Mouse (Mus musculus) ES-E14 (cell line): Measurements from ENCODE around the gene Rab33b. TPM values are rescaled to one million over a fixed set of nuclear protein-coding genes. Genes with fewer than 3 reads are reported as not detected.
A peak's percentile ranks its signal among the peaks of the same experiment; 100 is the strongest.

Source experiments
- DNase-seq: peaks from one replicate; pipeline ENCODE4 v3.0.0-alpha.2; 2013; ENCODE audit warnings: low read depth, low spot score
- H3K27ac ChIP-seq: 2 replicates; pipeline ENCODE4 v1.5.1; 2012; ENCODE audit warnings: low read depth, mild to moderate bottlenecking, low read length, moderate library complexity, mixed read lengths; ENCODE audit not compliant: poor library complexity, insufficient read depth, severe bottlenecking
- H3K36me3 ChIP-seq: 2 replicates; pipeline ENCODE4 v1.6.1; 2012; ENCODE audit warnings: mild to moderate bottlenecking, low read length, moderate library complexity, mixed read lengths; ENCODE audit not compliant: control insufficient read depth, poor library complexity, insufficient read depth, severe bottlenecking
- H3K4me1 ChIP-seq, 2 experiments: fragments of 150-350 bp in 1 of 2; sonication (generic) in 1 of 2; 2 replicates each; pipeline ENCODE4 v1.6.1; 2012; ENCODE audit warnings: low read length in 2 of 2, mild to moderate bottlenecking in 1 of 2, mixed read lengths in 1 of 2; ENCODE audit not compliant: control insufficient read depth in 2 of 2, insufficient read depth in 2 of 2, poor library complexity in 1 of 2
- H3K4me3 ChIP-seq, 2 experiments: fragments of 150-350 bp in 1 of 2; sonication (generic) in 1 of 2; 2 replicates each; pipeline ENCODE4 v1.5.1; 2012; ENCODE audit warnings: low read length in 2 of 2, low read depth in 1 of 2, mild to moderate bottlenecking in 1 of 2, mixed read lengths in 1 of 2; ENCODE audit not compliant: insufficient read depth in 1 of 2, poor library complexity in 1 of 2, severe bottlenecking in 1 of 2
- H3K9ac ChIP-seq: 2 replicates; pipeline ENCODE4 v1.6.1; 2012; ENCODE audit warnings: low read depth, mild to moderate bottlenecking, low read length, mixed read lengths; ENCODE audit not compliant: poor library complexity, insufficient read depth, severe bottlenecking
- H3K9me3 ChIP-seq: fragments of 150-350 bp; sonication (generic); 2 replicates; pipeline ENCODE4 v1.6.1; 2012; ENCODE audit warnings: low read depth, mild to moderate bottlenecking, low read length; ENCODE audit not compliant: control insufficient read depth, insufficient read depth
- CHD2 ChIP-seq: IDR thresholded peaks from 2 replicates; pipeline ENCODE4 v1.6.1; 2014; ENCODE audit warnings: mild to moderate bottlenecking, low read depth, low read length, inconsistent platforms
- HCFC1 ChIP-seq: IDR thresholded peaks from 2 replicates; pipeline ENCODE4 v1.6.1; 2012; ENCODE audit warnings: low read length, inconsistent platforms, borderline replicate concordance; ENCODE audit not compliant: insufficient read depth
- MAFK ChIP-seq: IDR thresholded peaks from 2 replicates; pipeline ENCODE4 v1.6.1; 2014; ENCODE audit warnings: mild to moderate bottlenecking, low read depth, low read length, inconsistent platforms; ENCODE audit not compliant: insufficient read depth
- ZC3H11A ChIP-seq: IDR thresholded peaks from 2 replicates; pipeline ENCODE4 v1.6.1; 2012; ENCODE audit warnings: low read depth, mild to moderate bottlenecking, inconsistent platforms, low read length, borderline replicate concordance
- ZNF384 ChIP-seq: IDR thresholded peaks from 2 replicates; pipeline ENCODE4 v1.6.1; 2012; ENCODE audit warnings: low read depth, low read length, inconsistent platforms
- in situ Hi-C, 2 experiments: fragments of 600-800 bp; cut with MboI; formaldehyde crosslinking; loops; one replicate each; pipeline ENCODE4 v1.15.1; 2025; ENCODE audit warnings: low sequenced_read_pairs in 2 of 2, inconsistent platforms in 1 of 2; ENCODE audit not compliant: unreplicated experiment in 2 of 2
- total RNA-seq: library from RNA; depleted of rRNA; stranded (reverse); fragments of 300-350 nt; gene quantifications from 2 replicates; pipeline ENCODE4 v1.2.3, GENCODE M21; 2012

Rab33b gene
- total RNA-seq, 1 experiment = 7.5 TPM

DNA sequence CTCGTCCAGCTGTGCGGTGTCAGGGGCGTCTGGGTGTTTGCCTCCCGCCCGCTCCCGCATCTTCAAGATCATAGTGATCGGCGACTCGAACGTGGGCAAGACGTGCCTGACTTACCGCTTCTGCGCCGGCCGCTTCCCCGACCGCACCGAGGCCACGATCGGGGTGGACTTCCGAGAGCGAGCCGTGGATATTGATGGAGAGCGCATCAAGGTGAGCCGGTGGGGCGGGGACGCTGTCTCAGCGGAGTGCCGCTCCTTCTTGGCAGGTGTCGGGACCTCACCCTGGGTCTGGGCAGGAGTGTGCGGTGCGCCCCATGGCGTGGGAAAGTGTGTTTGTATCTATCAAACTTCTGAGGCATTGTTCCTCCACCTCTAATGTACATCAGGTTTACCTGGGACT is 650 bp downstream of the Rab33b start:
- Histone ChIP-seq H3K27ac (peak overlapping the region; percentile 11; the same call in 1 of the 2 replicates), H3K36me3 (no peaks in the 10 kb centered on the region), H3K4me1 (no peaks in the 10 kb centered on the region), H3K4me3 (peak overlapping the region; percentile 81 to 82), H3K9me3 (no peaks in the 10 kb centered on the region), H3K9ac (peak overlapping the region; percentile 83)
- no peak for DNase-seq
- TF ChIP-seq ZC3H11A (0 out of 2 replicates have a peak, but pooled peaks have one; percentile 11), MAFK (no peak)
- in situ Hi-C loops = loop anchor here in 1 of 2 experiments (25.0 kb wide), 1 partner anchor 753 kb away; no protein-coding TSS in a partner anchor

DNA sequence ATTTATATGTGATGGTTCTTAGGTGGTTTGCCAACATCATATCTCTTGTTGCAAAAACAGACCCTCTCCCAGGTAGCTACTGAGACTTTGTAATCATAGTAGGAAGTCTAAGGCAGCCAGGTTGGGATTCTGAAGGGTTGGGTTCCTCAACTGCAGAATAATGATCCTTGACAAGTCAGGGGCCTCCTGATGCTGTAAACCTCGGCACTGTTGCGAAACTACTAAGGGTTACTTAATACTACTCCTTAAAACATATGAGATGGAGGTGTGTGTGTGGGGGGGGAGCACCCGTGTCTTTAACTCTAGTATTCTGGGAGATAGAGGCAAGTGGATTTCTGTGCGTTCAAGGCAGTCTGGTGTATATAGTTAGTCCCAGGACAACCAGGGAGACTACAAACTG is 1.6 kb downstream of the Rab33b start:
- H3K36me3 ChIP-seq = no peaks in the 10 kb centered on the region
- H3K4me1 ChIP-seq = no peaks in the 10 kb centered on the region
- no peak overlapping the region for H3K27ac ChIP-seq
- H3K9me3 ChIP-seq = no peaks in the 10 kb centered on the region
- TF ChIP-seq ZNF384 = no peak
- no peak for TF ChIP-seq MAFK
- TF ChIP-seq HCFC1 = no peak
- TF ChIP-seq CHD2 = no peak
- TF ChIP-seq ZC3H11A = no peak
- DNase-seq = no peak
- no peak overlapping the region for H3K9ac ChIP-seq
- no peak overlapping the region for H3K4me3 ChIP-seq
- in situ Hi-C loops = loop anchor here in 1 of 2 experiments (25.0 kb wide), 1 partner anchor 752 kb away; no protein-coding TSS in a partner anchor

DNA sequence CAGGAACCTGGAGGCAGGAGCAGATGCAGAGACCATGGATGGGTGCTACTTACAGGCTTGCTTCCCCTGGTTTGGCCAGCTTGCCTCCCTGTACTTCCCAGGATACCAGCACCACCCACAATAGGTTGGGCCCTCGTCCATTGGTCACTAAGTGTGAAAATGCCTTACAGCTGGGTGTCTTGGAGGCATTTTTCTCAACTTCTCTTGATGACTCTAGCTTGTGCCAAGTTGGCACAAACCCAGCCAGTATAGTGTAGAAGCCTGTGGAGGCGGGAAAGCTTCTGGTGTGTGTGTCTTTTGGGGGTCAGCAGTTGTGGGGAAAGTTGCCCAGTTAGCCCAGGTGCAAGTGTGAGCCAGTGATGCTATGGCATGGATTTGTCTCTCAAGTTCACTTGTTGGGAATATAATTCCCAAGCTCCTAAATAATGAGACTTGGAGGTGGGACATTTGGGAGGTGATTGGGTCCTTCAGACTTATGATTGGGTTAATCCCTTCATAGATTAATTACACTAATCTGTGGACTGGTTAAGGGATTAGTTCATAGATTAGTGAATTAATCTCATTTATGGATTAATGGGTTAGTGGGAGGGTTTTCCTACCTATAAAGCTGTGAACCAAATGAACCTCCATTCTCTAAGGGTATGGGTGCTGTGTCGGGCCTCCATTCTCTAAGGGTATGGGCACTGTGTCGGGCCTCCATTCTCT is 2.9 kb downstream of the Rab33b start:
- Histone ChIP-seq H3K9ac (no peak overlapping the region), H3K4me1 (no peaks in the 10 kb centered on the region), H3K36me3 (no peaks in the 10 kb centered on the region), H3K4me3 (no peak overlapping the region), H3K9me3 (no peaks in the 10 kb centered on the region), H3K27ac (no peak overlapping the region)
- TF ChIP-seq ZC3H11A (no peak), CHD2 (no peak), MAFK (no peak), ZNF384 (no peak), HCFC1 (no peak)
- in situ Hi-C loops = loop anchor here in 1 of 2 experiments (25.0 kb wide), 1 partner anchor 751 kb away; no protein-coding TSS in a partner anchor
- DNase-seq = no peak

DNA sequence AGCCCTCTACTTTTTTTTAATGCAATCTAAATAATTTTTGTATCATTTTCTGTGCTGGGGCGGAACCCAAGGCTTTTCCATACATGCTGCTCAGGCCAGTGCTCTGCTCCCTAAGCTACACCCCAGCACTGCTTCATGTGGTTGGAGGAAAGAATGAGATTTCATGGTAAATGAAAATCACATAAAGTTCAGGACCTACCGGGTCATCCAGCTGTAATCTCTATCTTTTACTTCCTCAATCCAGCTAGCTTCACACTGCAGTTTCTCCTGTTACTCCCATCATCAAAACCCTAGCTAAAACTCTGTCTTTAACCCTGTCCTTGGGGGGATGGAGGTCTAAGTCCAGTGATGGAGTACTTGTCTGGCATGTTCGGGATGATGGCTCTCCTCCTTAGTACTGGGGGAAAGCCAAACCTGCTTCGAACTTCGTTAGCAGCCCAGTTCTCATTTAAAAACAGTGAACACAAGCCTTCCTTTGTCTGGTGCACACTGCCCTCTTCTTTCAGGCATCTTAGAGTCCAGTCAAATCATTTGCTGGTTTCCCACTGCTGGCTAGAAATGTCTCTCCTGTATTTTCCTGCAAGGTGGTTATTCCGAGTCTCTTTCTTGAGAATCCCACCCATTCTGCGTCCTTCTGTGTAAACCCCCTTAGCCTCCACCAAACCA is 6.5 kb downstream of the Rab33b start:
- Histone ChIP-seq H3K9me3 (no peaks in the 10 kb centered on the region), H3K4me1 (peaks cover 0 to 4% of the 10 kb centered on the region in 2 experiments; a peak in 1 of 4 replicates), H3K9ac (no peak overlapping the region), H3K36me3 (peaks cover 2% of the 10 kb centered on the region; the same call in 1 of the 2 replicates), H3K4me3 (no peak overlapping the region), H3K27ac (no peak overlapping the region)
- no peak for TF ChIP-seq ZNF384
- TF ChIP-seq CHD2 = no peak
- TF ChIP-seq MAFK = no peak
- no peak for TF ChIP-seq ZC3H11A
- TF ChIP-seq HCFC1 = no peak
- no peak for DNase-seq
- in situ Hi-C loops = loop anchor here in 1 of 2 experiments (25.0 kb wide), 1 partner anchor 747 kb away; no protein-coding TSS in a partner anchor
